Mouse (Mus musculus) liver, adult (tissue): Measurements from ENCODE around the gene Nudt22.

Experiments used
- GATA4 ChIP-seq: IDR thresholded peaks from 2 replicates; pipeline ENCODE4 v1.6.1; 2014; ENCODE audit warnings: mild to moderate bottlenecking, low read length; ENCODE audit not compliant: insufficient replicate concordance

Nudt22 gene

DNA sequence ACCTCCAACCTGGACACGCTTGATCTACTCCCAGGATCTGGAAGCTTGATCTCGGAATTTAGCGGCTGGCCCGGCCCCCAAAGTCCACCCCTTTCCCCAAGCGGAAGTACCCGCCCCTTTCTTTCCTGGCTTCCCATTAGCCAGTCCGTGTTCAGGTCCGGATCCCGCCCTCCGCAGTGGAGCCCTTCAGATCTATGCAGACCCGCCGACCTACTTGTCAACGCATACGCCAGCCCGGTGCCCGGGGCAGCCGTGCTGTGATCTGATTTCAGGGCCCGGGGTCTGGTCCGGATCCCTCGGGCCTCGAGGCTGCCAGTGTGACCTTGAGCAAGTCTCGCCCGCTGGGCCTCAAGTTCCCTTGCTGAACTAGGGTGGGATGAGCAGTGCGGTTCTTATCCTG, at the start of gene Nudt22, which contains the start of gene Trpt1:
Nudt22 (minus strand) TSS at position 112 of the 400 bp plus-strand sequence.
Trpt1 (plus strand) TSS at position 126 of the 400 bp plus-strand sequence.
- no peak for TF ChIP-seq GATA4

DNA sequence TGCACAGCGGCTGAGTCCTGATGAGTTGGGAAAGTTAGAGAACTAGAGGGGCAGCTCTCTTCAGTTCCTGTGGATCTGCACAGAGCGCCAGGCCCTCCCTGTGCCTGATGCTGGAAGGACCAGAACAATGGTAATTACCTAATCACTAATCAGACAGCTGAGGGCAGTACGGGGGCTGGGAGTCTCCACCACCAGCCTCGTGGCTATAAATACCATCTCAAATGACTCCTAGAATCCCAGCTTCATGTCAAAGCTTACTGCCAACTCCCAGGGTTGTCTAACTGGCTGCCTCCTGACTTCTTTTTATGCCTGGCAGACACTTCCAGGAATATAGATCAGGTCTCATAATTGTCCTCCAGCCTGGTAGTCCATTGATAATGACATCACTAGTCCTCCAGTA, 48.8 kb upstream of the Nudt22 start:
- TF ChIP-seq GATA4, result no peak

GRCm38 (mm10) chr19:7044279-7044678, 48.4 kb upstream of the Nudt22 start:
- TF ChIP-seq GATA4, result no peak

DNA sequence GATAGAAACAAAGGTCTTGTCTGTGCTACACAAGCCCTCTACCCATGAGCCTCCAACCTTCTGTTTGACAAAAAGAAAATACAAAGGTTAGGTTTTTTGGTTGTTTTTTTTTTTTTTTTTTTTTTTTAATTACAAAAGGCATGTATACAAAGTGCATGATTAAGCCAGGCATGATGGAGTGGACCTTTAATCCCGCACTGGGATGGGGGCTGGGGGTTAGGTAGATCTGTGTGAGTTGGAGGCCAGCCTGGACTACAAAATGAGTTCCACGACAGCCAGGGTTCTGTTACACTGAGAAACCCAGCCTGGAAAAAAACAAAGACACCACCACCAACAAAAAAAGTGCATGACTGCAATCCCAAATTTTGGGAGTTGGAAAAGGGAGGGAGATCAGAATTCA, 45.3 kb upstream of the Nudt22 start:
- TF ChIP-seq GATA4, result no peak

GRCm38 (mm10) chr19:7040637-7041130, 44.8 kb upstream of the Nudt22 start:
- TF ChIP-seq GATA4, result no peak

- TF ChIP-seq GATA4, result no peak
These were observed 44.1 kb upstream of the Nudt22 start, which contains the start of gene Stip1 for GRCm38 (mm10) chr19:7039841-7040636. Gene Stip1, minus strand, starts transcription at chr19:7039967.

- no peak for TF ChIP-seq GATA4
These were observed 43.3 kb upstream of the Nudt22 start for GRCm38 (mm10) chr19:7039088-7039720.

DNA sequence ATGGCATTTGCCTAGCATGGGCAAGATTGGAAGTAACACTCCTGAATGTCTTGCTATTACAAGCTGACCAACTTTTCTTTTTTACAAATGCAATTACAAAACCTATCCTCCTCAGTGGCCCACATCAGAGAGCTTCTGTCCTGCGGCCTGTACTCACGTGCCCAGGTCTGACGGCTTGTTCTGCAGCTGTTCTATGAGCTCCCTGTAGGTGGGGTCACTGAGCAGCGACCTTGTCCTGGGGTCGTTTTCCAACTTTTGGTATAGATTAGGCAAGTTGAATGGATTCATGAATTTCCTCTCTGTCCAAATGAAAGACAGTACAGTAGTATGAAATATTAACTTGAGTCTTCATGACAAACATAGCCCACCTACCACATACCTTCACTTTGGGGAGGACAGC, 38.1 kb upstream of the Nudt22 start:
- no peak for TF ChIP-seq GATA4

- no peak for TF ChIP-seq GATA4
These were observed 33.6 kb upstream of the Nudt22 start for GRCm38 (mm10) chr19:7029531-7029930.

- TF ChIP-seq GATA4, result no peak
These were observed 24.3 kb upstream of the Nudt22 start for GRCm38 (mm10) chr19:7020224-7020641.

DNA sequence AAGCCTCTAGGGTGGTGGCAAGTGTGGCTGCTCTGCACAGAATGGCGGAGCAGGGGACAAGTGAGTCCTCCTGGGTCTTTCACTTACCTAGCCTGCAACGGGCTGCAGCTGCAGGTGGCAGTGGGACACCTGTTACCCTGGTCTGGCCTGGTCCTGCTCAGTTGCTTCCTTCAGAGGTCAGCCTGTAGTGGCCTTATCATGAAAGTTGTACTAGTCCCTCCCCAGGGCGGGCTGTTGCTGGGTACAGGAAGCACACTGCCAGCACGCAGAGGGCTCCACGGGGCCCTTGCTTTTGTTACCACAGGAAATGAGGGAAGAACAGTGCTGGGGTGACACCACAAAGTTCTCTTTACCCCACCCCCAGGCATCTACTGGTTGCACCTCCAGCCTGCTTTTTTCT, 23.3 kb upstream of the Nudt22 start, which contains the start of gene Fermt3:
Fermt3 (minus strand) TSS at position 279 of the 400 bp plus-strand sequence.
- no peak for TF ChIP-seq GATA4

DNA sequence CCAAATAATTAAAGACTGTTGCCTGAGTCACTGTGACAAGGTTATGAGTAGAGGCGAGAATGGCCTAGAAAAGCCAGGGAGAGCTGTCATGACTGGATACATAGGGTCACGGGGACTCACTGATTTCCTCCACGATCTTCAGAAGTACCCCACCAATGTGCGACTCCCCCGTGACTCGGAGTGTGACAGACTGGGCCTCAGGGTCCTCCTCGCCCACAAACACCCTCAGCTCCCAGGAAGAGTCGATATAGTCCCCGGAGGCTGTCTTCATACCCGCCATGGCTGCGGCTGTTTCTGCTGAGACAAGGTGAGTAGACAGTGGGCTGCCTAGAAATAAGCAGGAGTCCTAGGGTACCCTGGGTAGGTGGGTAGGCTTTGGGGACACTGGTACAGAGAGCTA, 22.6 kb upstream of the Nudt22 start:
- TF ChIP-seq GATA4, result no peak

DNA sequence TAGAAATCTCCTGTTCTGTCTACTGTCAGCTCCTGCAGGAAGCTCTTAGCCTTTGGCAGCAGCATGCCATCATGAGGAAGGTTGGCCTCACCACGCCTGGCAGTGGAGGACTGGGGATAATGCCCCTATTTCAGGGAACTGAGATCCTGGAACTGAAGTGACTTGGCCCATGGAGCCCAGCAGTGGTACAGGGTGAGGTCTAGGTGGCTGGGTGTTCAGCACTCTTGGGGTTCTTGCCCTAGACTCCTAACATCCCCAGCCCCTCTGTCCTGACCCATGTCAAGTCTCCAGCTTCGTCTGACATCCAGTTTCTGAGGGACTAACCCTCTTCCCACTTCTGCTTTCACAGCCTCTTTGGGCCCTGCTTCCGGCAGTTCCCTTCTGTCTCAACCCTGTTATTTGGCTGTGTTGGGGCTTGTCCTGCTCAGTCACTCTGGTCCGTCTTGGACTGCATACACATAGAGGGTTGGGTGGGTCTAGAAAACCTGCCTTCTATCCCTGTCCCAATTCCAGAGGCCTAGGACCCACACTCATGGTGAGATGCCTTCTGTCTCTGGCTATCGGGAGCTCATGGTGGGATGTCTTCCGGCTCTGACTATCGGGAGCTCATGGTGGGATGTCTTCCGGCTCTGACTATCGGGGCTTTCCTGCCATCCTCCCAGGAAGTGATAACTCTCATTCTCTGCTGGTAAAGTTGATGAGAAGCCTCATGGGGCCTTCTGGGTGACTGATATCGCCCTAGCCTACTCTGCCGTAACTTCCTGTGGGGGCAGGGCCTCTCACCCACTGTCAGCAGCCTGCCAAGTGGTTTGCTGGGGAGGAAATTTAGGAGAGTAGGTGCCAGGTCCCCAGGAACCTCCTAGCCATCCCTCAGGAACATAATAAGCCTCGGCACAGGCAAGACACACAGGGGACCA, 21.9 kb upstream of the Nudt22 start:
- TF ChIP-seq GATA4, result peak; percentile 84; the same call in 1 of the 2 replicates

- TF ChIP-seq GATA4, result no peak
These were observed 18.7 kb upstream of the Nudt22 start for GRCm38 (mm10) chr19:7014481-7015135.
